Comparison of ENCODE assay signal across 15 mouse cellular contexts in genomic region chr4:127217048-127217447, GRCm38 (mm10). TPM values are rescaled to one million over a fixed set of nuclear protein-coding genes. Genes with fewer than 3 reads are reported as not detected.
"Had no signal": no experiment of that assay in that cellular context is flagged by ENCODE, and none has a peak within 500 bp of the region (broad histone marks: within the 10 kb centered on the region; RNA-seq: fewer than 3 reads in every experiment).

No protein-coding gene starts in this region.

- H3K9me3 ChIP-seq: kidney, embryonic 15.5 days; liver, embryonic 13.5 days had no signal

- DNase-seq: kidney, postnatal 10 days; kidney, postnatal 36 days; layer of hippocampus, postnatal 36 days; liver, embryonic 13.5 days; lung, embryonic 14.5 days; midbrain, embryonic 14.5 days; thymus, adult 18-20 months; thymus, postnatal 14 days; thymus, postnatal 4 days had no signal

- H3K36me3 ChIP-seq: kidney, embryonic 15.5 days; liver, embryonic 13.5 days had no signal

- H3K4me3 ChIP-seq: kidney, embryonic 15.5 days; left cerebral cortex, adult 2 months; liver, embryonic 13.5 days had no signal

- ATAC-seq: lung, postnatal 0 days had no signal

- H3K27ac ChIP-seq: kidney, embryonic 15.5 days; liver, embryonic 13.5 days; macrophage had no signal

- H3K4me2 ChIP-seq: kidney, embryonic 15.5 days; liver, embryonic 13.5 days; lung, embryonic 14.5 days had no signal

- H3K4me1 ChIP-seq: liver, embryonic 13.5 days had no signal

- H3K9ac ChIP-seq: kidney, embryonic 15.5 days; liver, embryonic 13.5 days; lung, embryonic 14.5 days had no signal

RNA-seq across cellular contexts. Expression of gene Dlgap3, which starts 48.0 kb away (rescaled TPM):
- total RNA-seq: liver, adult 2 months; megakaryocyte, adult 5-6 weeks had no signal
- polyA plus RNA-seq: macrophage had no signal
